Mouse (Mus musculus) embryo, embryonic 11 days (tissue): ENCODE measurements around the gene Vmo1.
"Not testable (repeated sequence)": the region's sequence is repeated elsewhere in the genome, so short reads cannot be mapped to it uniquely, and the experiment has no call there.

Source experiments
- DNase-seq: peaks from one replicate; pipeline ENCODE4 v3.0.0-alpha.2; 2015

Vmo1 gene

DNA sequence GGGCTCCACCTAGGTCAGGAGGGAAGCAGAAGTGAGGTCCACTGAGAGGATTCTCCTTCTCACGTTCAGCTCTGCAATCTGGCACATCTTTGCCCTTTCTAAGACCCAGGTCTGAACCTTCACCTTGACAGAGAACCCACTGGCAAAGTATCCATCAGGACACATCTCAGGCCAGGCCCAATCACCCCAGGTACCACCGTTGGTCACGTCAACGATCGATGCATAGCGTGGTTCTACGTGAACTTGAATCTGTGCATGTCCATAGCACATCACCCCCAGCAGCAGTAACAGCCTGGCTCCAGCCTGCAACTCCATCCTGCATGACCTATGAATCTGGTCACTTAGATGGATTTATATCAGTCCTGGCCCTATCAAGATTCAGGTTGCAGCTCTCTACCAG is at the start of gene Vmo1:
Gene Vmo1 (minus strand): TSS at position 329 of the 400 bp plus-strand sequence.
- no peak for DNase-seq

DNA sequence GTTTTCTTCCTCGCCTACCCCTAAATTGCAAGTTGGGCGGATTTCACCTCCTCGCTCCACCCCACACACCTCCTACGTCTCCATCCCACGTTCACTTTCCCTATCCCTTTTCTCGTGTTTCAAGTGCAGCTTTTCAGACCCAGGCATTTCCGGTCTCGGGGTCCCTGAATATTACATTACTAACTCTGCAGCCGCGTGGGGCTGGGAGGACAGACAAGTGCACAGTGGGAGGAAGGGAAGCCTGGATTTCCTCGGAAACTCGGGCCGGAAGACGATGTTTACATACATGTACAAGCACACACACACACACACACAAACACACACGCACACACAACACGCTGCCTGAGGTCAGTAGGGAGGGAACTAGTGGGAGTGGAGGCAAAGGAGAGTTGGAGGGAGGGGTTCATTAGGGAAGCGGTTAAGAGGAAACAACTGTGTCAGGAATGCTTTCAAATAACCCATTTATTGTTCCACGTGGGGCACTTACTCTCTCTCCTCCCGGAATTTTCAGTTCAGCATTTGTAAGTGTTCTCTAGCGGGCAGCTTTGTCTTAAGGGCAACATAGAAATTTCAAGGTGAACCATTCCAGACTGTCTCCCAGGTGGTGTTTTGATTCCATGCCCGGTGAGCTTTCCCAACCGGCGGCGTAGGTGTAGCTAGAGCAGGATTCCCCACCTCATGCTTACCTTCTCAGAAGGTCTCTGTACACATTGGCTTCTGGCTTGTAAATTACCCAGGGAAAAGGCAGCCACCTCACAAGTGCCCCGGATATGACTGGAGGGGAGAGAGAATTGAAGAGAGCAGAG is 49.3 kb upstream of the Vmo1 start:
- DNase-seq: peak; percentile 65

DNA sequence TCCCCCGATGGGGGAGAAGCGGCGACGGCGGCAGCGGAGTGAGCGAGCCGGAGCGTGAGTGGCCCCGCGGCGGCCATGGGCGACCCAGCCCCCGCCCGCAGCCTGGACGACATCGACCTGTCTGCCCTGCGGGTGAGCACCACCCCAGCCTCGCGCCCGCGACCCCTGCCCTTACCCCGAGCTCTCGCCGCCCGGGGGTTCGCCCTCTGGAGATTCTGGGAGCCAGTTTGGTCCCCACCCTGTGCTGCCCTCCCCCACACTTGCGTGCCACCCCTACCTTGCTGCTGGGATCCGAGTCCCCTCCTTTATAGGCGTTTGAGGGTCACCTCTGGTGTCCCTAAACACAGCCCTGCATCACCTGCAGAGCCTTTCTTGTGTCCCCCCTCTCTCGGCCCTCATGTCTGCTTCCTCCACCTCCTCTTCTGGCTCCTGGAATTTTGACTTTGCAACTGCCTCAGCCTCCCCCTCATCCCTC is 48.6 kb upstream of the Vmo1 start:
- peak; percentile 36 for DNase-seq

DNA sequence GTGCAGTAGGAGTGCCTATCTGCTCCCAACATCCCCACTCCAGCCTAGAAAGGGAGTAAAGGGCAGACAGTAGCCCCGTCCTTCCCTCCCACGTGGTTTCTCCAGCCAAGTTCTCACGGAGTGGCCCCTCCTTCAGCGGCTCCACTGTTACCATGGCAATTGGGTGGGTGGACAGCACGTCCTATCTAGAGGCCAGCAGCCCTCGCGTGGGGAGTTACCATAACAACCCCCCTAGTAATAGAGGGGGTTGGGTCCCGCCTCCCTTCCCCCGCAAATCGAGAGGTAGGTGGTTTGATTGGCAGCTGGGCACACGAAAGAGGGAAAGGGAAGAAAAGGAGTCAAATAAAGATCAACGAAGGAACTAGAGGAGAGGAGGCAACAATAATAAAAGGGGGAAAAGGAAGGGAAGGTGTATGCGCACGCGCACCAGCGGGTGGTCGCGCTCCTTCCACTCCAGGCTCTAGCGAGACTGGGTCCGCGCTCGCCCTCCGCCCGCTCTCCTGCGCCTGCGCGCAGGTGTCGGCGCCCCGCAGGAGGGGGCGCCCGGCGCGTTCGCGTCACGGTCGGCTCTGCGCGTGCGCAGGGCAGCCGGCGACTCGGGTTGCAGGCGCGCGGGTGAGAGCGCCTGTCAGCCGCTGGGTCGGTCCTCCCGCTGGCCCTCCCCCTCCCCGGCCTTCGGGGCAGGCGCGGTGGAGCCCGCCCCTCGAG is 48.0 kb upstream of the Vmo1 start, which contains the start of gene Mink1:
Gene Mink1 (plus strand): TSS at position 595 of the 708 bp plus-strand sequence.
- DNase-seq: peak; percentile 96

DNA sequence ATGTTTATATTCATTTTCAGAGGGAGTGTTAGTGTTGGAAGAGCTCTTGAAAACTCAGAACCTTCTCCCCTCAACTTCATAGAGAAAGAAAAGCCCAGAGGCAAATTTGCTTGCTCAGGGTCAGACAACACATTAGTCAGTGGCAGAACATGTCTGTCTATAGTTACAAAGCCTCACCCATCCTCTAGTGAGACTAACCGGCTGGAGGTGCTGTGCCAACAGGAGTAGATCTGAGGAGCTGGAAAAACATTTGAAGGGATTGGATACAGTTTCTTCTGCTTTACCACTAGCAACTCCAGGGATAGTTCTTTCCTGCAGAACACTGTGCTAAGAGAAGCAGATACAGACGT is 47.5 kb upstream of the Vmo1 start:
- no peak for DNase-seq

DNA sequence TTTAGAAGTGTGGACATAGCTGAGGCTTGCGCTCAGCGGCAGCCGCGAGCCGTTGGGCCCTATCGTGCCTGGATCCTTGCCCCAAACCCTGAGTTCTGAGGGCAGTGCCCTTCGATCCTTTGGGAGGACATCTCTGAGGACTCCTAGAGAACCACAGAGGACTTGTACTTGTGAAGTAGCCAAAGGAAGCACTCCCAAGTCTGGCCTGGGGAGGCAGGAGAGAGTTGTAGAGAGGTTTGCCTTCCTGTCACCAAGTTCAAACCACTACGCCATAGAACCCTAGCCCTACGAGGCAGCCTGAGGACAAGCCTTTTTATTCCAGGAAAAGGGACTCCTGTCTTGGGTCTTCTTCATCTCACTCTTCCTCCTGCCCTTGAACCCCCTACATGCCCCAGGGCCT is 43.1 kb upstream of the Vmo1 start:
- no peak for DNase-seq

DNA sequence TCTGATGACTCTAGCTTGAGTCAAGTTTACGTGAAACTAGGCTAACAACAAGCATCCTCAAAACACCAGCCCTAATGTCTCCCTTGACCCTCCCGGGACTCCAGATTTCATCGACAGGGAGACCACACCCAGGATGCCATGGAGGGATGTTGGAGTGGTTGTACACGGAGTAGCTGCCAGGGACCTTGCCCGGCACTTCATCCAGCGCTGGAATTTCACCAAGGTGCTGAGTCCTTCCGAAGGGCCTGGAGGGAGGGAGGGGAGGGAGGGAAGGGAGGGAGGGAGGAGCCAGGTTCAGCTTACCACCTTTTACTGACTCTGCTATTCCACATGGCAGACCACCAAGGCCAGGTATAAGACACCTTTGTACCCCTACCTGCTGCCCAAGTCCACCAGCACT is 39.5 kb upstream of the Vmo1 start:
- no peak for DNase-seq

DNA sequence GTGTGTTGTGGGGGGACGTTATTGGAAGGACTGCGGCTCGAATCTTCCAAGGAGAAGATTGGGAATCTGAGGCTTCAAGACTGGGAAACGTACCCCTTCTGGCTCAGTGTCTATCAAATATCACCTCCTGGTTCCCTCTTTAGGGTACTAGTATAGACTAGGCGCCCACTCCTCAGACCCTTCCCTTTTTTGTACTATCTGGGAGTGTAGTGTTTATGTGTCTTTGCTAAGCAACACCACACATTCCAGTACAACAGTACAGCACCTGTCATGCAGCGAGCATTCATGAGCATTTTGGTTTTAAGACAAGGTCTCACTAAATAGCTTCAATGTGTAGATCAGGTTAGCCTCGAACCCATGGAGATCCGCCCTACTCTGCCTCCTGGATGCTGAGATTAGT is 37.1 kb upstream of the Vmo1 start:
- no peak for DNase-seq

DNA sequence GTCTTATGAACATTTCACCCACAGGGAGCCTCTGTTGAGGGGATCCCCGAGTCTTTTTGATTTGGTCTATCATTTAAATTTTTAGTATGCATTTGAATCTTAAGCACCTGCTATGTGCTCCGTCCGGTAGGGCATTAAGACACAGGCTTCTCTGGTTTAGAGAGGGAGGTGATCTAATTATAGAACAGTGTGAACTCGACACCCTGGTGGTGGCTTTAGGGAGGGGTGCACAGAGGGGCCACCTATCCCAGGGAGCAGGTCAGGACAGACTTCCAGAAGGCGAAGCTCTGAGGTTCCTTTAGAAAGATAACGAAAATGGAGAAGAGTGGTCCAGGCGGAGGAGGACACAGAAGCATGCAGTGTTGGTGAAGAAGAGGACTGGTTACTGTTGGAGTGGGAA is 30.1 kb upstream of the Vmo1 start:
- no peak for DNase-seq

DNA sequence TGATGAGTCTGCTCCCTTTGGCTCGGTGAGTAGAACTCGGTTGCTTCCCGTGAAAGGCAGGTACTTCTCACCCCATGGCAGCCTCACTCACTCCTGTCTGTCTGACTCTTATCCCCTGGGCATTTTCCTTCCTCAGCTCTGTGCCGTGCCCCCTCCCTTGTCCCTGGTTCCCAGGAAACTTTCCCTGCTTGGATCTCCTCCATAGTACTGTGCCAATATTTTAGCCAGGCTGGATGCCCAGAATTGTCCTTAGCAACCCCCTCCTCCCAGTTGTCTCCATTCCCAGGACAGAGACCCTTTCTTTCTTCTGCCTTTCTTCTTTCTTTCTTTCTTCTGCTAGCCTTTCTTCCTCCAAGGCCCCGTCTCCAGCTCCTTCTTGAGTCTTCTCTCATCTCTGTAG is 27.0 kb upstream of the Vmo1 start:
- DNase-seq: no peak

DNA sequence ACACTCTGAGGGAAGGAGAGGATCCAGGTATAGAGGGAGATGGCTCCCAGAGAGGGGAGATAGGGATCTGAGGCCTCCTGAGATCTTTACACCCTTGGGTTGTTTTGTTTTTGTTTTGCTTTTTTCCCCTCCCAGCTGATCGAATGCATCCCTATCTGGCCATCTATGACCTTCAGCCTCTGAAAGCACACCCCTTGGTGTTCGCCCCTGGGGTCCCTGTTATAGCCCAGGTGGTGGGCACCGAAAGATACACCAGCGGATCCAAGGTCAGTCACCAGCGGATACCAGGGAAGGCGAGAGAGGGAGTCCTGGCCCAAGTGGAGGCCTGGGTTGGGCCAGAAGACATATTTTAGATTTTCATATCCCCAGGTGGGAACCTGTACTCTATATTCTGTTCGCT is 26.5 kb upstream of the Vmo1 start:
- no peak for DNase-seq

DNA sequence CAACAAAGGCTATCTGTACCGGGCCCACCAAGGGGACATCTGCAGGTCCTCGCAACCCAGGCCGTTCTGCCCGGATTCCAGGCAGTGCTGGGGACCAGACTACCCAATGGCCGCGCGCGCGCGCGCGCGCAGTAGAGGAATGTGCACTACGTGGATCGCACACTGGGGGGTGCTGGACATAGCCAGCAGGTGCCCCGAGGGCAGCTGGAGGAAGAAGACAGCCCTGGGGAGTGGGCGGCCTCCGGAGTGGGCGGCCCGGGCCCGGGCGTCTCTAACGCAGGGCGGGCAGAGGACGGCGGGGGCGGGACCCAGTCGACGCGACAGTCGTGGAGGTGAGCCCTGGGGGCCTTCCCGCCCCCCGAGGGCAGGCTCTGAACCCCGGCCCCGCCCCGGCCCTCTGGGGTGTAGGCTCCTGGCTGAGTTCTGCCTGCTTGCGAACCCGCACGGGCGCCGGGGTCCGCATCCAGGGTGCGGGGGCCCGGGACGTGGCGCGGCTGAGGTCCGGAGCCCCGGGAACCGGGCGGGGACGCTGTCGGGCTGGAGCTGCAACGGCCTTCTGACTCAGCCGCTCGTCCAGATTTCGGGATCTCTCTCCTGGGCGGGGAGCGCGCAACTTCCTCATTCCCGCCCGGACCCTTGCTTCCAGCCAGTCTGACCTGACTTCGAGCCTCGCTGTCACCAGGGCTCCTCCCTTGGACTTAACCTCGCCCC is 25.6 kb upstream of the Vmo1 start, which contains the start of gene Pld2:
Gene Pld2 (plus strand): TSS at position 188 of the 711 bp plus-strand sequence.
- peak; percentile 94 for DNase-seq

DNA sequence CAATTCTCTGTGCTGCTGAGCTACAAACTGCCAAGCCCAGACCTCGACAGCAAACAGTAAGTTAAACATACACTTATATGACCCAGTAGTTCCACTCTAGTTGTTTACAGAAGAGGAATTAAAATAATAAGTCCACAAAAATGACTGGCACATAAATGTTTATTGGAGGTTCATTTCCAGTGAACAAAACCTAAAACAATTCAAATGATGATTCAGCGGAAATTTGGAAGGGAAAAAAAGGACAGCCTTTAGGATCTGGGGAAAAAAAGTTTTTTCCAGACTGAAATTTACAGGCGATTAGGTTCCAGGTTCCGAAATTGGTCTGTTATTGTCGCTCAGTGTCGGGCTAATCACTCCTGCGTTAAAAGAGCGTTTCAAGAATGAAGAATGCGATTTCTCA is 25.0 kb upstream of the Vmo1 start:
- DNase-seq: no peak

DNA sequence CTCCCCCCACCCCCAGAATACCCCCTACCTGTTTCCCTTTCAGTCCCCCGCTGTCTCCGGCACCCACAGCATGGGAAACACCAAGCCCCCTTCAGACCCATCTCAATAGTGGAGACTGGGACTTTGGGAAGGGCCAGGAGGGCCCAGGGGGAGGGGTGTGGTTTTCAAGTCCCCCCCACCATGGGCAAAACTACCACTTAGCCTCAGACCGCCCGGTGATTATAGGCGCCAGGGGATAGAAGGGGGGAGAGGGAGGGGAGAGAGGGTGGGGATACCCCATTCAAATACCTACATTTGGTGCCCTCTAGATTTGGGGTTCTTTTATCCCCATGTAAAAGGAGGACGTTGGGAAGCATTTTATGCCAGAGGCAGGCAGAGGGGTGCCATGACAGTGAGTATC is 18.4 kb upstream of the Vmo1 start, which contains the start of gene Gm40193:
Gene Gm40193 (minus strand): TSS at position 101 of the 400 bp plus-strand sequence.
- DNase-seq: no peak

DNA sequence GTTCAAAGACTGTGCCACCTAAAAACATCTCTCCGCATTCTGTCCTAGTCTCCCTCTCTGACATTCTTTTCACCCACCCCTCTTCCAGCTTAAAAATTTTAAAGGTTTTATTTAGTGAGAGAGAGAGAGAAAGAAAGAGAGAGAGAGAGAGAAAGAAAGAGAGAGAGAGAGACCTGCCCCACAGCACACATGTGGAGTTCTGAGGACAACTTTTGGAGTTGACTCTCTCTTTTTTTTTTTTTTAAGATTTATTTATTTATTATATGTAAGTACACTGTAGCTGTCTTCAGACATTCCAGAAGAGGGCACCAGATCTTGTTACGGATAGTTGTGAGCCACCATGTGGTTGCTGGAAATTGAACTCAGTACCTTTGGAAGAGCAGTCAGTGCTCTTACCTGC is 16.6 kb upstream of the Vmo1 start:
- DNase-seq: not testable (repeated sequence)

DNA sequence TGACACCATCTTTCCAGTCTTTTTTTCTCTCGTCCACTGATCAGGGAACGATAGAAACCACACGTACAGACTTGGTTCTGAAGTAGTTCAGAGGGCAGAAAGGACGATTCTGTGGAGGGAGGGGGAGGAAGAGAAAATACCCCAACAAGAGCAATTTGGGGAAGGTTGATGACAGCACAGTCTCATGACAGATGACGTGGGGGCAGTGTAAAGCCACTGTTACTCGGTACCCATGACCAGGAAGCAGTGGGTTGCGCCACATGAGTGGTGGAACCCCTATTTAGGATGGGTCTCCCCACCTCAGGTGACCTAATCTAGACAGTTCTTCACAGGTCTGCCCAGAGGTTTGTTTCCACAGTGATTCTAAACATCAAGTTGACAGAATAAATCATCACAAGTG is 14.2 kb upstream of the Vmo1 start:
- no peak for DNase-seq

DNA sequence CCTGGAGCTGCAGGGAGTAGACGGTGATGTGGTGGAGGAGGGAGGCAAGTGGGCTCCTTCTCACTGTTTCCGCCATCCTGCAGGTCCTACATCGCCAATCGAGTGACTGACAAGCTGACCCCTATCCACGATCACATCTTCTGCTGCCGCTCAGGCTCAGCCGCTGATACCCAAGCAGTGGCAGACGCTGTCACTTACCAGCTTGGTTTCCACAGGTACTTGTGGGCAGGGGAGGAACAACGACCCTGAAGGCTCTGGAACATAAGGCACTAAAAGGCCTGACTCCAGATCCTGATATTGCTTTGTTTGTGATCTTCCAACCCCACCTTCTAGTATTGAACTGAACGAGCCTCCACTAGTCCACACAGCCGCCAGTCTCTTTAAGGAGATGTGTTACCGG is 11.8 kb upstream of the Vmo1 start:
- DNase-seq: no peak

DNA sequence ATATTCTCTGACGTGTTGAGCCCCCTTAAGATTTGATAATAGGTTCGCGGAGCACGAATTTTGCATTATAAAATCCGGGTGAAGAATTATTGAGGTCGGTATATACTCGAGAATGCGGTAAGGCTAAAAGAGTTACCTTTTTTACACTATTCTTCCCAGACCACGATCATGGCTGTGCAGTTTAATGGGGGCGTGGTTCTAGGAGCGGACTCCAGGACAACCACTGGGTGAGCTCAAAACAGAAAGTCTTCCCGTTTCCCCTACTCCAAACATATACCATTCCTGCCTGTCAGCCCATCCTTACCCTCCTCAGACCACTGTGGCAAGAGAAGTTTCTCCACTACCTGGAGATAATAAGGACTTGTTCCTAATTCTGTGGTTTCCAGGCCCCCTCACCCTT is 11.3 kb upstream of the Vmo1 start:
- DNase-seq: peak; percentile 30

DNA sequence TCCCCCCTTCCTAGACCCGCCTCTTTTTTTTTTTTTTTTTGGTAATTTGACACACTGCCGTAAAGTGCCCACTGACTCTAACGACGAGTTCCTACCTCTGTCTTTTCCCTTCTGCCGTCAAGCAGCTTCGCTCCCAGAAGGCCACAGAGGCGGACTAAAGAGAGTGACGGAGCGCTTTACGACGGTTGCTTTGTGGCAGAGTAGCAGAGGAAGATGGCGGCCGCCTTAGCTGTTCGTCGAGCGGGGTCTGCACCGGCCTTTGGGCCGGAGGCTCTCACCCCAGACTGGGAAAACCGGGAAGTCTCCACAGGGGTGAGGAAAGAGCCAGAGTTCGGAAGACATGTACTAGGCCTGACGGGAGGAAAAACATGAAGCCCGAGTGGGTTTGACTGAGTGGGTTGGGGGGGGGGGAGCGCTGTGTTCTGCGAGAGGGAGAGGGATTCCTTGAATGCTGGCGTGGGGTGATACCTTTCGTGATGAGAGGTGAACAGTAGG is 10.8 kb upstream of the Vmo1 start, which contains the start of gene Psmb6:
Gene Psmb6 (plus strand): TSS at position 184 of the 495 bp plus-strand sequence.
- peak; percentile 97 for DNase-seq

DNA sequence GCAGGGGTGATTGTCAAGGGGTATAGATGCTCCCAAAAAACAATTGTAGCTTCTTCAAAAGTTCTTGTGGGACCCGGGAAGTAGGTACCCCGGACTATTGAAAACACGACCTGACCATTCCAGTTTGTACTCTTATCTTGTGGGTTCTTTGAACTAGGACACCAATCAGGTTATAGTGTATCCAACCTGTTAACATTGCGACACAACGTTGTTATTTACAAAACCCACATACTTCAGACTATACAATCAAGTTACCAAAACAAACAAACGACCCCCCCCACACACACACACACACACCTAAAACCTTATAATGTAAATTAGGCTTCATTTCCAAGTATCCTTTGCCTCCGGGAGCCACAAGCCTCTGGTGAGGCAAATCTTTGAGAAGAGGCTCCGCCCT is 10.4 kb upstream of the Vmo1 start:
- no peak for DNase-seq

DNA sequence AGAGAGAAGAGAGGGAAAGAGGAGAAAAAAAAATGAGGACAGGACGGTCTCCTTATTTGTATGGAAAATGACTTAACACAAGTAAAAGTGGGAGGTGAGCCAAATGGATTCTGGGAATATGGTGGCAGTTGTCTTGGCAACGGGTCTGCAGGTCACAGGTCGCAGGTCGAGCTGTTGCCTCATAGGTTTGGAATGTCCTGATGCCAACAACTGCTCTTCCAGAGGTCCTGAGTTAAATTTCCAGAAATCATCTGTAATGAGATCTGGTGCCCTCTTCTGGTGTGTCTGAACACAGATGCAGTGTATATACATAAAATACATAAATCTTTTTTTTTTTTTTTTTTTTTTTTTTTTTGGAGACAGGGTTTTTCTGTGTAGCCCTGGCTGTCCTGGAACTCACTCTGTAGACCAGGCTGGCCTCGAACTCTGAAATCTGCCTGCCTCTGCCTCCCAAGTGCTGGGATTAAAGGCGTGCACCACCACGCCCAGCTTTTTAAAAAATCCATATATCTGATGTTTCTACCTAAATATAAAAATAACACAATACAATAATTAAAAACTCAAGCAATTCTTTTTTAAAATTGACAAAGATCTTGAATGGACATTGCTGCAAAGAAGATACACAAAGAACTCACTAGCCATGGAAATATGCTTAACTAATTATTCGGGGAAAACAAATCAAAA is 9.0 kb upstream of the Vmo1 start:
- DNase-seq: peak; percentile 32

DNA sequence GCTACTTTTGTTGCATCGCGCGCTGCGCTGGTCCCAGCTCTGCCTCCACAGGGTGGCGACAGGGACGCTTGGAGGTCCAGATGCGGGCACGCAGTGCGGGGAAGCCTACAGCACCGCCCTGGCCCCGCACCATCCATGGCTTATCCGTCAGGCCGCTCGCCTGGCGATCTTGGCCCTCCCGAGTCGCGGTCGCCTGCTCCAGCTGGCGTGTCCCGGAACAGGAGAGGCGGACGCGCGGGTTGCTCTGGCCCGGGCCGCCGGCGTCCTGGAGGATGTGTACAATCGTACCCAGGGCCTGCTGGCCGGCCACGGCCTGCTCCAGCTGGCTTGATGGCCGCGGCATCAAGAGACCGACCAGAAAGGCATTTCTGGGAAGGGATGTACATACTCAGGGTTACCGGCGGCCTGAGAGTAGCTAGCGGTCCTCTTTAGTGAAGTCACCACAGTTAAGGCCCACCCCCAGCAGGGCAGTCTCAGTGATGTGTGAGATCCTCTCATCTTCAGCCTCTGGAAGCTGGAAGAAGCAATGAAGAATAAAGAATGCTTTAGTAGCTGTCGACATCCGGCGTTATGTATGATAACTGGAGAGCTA is 5.9 kb upstream of the Vmo1 start:
- peak; percentile 65 for DNase-seq
